Mouse (Mus musculus) cortical plate, adult 2 months (tissue): Measurements from ENCODE around the gene Dclk1. TPM values are rescaled to one million over a fixed set of nuclear protein-coding genes. Genes with fewer than 3 reads are reported as not detected.

Experiments
- H3K27ac ChIP-seq: fragments of 200-500 bp; 2 replicates; pipeline ENCODE4 v1.5.1; 2012; ENCODE audit warnings: low read length, control low read depth, inconsistent platforms; ENCODE audit not compliant: insufficient read depth
- H3K4me1 ChIP-seq: fragments of 200-500 bp; 2 replicates; pipeline ENCODE4 v1.6.1; 2011; ENCODE audit warnings: low read length; ENCODE audit not compliant: control insufficient read depth, insufficient read depth
- H3K4me3 ChIP-seq: fragments of 200-500 bp; 2 replicates; pipeline ENCODE4 v1.5.1; 2011; ENCODE audit warnings: mild to moderate bottlenecking, low read length, control low read depth; ENCODE audit not compliant: insufficient read depth
- CTCF ChIP-seq: fragments of 200-500 bp; IDR thresholded peaks from 2 replicates; pipeline ENCODE4 v1.5.1; 2011; ENCODE audit warnings: mild to moderate bottlenecking, control low read depth, low read length; ENCODE audit not compliant: insufficient read depth; ENCODE audit errors: extremely low read depth
- POLR2A ChIP-seq: fragments of 200-500 bp; IDR thresholded peaks from 2 replicates; pipeline ENCODE4 v1.6.1; 2011; ENCODE audit warnings: mild to moderate bottlenecking, low read length, control low read depth; ENCODE audit not compliant: insufficient read depth; ENCODE audit errors: extremely low read depth
- polyA plus RNA-seq: library from polyadenylated mRNA; depleted of rRNA; stranded (reverse); fragments of >200 nt; gene quantifications from 2 replicates; pipeline ENCODE4 v1.2.3, GENCODE M21; 2012

Gene Dclk1
- polyA plus RNA-seq, 1 experiment: 333 TPM

DNA sequence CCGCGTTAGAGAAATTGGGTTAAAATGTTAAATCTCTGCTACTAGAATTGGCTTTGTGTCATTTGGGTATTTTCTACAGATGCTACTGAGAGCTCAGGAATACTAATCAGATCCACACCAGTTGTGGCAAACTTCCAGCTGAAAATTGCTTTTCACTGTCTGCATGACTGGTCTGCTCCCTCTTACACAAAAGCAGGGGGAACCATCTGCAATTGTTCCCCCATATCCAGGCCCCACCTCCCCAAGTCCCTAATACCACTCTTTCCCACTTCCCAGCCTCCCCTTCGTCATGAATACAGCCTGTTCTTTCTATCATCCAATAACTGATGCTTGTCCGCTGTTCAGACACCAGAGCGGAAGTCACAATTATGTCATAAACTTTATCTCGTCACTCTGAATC is 27.8 kb upstream of the Dclk1 start:
- TF ChIP-seq POLR2A (no peak), CTCF (no peak)
- H3K27ac ChIP-seq: no peak overlapping the region
- no peaks in the 10 kb centered on the region for H3K4me1 ChIP-seq
- no peak overlapping the region for H3K4me3 ChIP-seq

DNA sequence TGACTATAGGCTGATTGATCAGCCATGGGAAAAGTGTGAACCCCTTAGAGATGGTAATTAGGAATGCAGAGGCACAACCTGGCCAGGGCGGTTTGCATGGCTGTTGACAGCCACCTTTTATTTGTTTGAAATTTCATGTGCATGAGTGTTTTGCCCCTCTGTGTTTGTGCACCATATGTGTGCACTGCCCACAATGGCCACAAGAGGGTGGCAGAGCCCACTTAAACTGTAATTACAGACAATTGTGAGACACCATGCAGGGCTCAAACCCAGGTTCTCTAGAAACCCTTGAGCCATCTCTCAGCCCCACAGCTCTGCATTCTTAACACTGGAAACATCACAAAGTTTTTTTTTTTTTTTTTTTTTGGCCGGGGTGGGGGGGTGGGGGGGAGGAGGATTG is 19.7 kb upstream of the Dclk1 start:
- TF ChIP-seq POLR2A: no peak
- 0 out of 2 replicates have a peak, but pooled peaks have one; percentile 19 for TF ChIP-seq CTCF
- no peak overlapping the region for H3K4me3 ChIP-seq
- no peak overlapping the region for H3K27ac ChIP-seq

DNA sequence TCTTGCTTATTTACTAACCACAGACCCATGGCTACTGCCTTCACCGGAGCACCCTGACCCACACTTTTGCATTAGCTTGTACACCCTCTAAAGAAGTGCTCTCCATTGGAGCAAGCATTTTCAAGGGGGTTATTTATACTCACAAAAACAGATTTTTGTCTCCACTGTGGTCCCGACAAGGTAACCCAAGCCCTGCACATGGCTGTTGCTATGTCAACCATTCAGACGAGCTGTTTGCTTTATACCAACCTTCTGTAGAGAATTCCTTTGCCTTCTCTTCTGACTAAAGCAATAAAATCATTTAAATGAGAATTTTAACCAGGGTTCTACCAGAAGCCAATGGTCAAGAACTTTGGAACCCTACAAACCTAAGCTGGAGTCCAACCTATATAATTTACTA is 18.3 kb upstream of the Dclk1 start:
- Histone ChIP-seq H3K4me1 (no peaks in the 10 kb centered on the region), H3K4me3 (no peak overlapping the region), H3K27ac (no peak overlapping the region)
- TF ChIP-seq CTCF (no peak), POLR2A (no peak)

More for the DNA sequence above, 19.7 kb upstream of the Dclk1 start:
- no peaks in the 10 kb centered on the region for H3K4me1 ChIP-seq

DNA sequence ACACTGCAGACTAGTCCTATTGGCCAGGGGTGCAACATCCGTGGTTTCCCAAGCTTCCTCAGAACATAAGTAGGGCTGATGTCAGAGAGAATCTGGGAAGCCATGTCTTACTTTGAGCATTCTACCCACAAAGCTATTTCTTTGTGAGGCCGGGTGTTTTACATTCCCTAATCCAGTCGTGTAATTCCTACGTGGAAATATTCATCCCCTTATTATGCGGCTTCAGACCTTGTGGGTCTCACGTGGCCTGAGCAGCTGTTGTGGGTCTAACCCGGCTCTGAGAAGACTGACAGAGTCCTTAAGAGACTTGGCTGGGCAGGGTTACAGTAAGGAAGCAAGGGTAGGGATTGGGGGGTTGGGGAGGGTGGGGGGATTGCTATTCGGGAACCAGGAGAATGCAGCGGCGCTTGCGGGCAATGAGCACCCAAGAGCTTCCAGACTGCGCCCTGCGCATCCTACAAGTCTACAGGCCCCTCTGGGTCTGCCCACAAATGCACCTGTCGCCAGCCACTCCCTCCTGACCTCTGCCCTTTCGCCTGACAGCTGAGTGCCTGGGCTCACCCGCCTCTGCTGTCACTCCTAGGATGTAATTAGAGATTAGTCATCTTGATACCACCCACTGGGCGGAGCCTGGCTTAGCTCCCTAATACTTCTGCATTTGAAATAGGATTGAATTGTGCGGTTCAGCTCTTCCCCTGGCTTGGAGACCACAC is 15.5 kb upstream of the Dclk1 start:
- no peaks in the 10 kb centered on the region for H3K4me1 ChIP-seq
- no peak overlapping the region for H3K4me3 ChIP-seq
- H3K27ac ChIP-seq: no peak overlapping the region

DNA sequence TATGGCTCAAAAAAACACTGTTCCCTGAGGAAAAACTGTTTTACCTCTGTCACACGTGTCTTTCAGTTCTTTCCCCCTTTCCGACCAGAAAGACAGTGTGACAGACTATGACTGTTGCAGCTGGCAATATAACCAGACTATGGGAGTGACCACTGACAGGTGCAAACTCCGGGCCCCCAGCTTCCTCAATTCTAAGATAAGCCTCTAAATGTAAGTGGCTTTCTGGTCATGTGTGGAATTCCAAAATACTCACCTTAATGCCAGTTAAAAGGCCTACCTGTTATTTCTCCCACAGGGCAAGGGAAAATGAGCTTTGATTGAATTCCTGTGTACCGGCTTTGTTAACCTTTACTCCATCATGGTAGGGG is 15.0 kb upstream of the Dclk1 start:
- TF ChIP-seq POLR2A (no peak), CTCF (no peak)
- H3K4me3 ChIP-seq: no peak overlapping the region
- no peak overlapping the region for H3K27ac ChIP-seq
- no peaks in the 10 kb centered on the region for H3K4me1 ChIP-seq

More for the DNA sequence above, 15.5 kb upstream of the Dclk1 start:
- TF ChIP-seq CTCF: no peak
- TF ChIP-seq POLR2A: no peak

DNA sequence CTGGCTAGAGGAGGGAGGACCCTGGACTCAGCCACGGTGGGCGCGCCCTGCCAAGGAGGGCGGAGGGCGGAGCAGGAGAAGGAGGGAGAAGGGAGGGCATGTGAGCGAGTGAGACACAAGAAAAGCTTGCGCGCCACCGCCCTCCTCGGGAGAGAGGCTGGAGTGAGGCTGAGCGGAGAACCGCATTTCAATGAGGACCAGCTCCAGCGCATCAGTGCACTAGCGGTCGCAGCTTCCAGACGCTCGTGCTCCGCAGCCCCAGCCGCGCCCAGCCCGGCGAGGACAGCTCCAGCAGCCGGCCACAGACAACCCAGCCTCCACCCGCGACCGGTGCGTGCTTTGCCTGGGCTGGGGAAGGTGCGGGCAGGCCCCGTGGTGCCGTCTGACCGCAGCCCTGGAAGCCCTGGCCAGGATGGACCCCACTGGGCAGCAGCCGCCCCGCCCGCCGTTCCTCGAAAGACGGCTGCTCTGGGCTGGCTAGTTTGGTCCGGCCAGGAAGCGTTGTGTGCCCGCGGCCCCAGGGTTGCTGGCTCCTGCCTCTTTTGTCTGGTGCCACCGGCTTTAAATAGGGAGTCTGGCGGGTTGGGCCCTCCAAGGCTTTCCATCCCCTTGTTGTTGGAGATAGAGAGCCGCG is 375 bp downstream of the Dclk1 start:
- peak overlapping the region; percentile 82 for H3K4me3 ChIP-seq
- H3K4me1 ChIP-seq: peaks cover 2% of the 10 kb centered on the region; the same call in 1 of the 2 replicates
- TF ChIP-seq POLR2A: peak; percentile 100
- TF ChIP-seq CTCF: no peak
- H3K27ac ChIP-seq: peak overlapping the region; percentile 76

DNA sequence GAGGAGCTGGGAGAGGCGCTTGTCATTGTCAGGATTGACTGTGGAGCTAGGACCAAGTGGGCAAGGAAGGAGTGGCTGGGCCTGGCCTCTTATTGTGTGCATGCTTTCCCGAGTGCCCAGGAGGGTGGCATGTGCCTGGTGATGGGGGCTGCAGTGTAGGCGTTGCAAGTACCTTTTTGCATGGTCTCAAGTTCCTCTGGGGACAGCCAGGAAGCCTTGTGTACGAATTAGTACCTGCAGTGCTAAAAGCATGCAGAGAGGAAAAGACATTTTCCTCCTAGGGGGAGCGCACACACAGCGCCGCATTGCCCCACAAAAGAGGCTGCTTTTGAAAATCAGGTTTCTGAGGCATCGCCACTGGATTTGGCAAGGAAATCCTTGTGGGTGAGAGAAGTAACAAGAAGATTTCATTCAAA is 900 bp downstream of the Dclk1 start:
- TF ChIP-seq CTCF: no peak
- TF ChIP-seq POLR2A: no peak
- Histone ChIP-seq H3K4me3 (peak overlapping the region; percentile 82), H3K27ac (peak overlapping the region; percentile 76), H3K4me1 (peaks cover 2% of the 10 kb centered on the region; the same call in 1 of the 2 replicates)

DNA sequence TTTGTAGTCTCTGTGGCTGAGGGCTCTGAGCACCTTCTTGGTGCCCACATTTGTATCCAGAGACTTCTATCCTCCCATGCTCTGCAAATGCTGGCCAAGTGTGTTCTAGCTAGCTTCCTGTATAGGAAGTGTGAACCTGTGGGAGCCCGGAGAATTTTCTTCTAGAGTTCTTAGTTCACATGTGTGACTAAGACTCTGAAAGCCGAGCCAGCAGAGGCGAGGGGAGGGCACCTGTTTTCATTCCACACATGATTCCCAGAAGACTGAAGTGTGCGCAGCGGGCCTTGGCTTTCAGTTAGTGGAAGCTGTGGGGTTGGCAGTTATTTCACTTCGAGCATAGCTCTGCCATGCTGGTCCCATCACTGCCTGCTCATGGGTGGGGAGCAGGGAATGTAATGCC is 1.9 kb downstream of the Dclk1 start:
- Histone ChIP-seq H3K4me3 (peak overlapping the region; percentile 82), H3K4me1 (peaks cover 8% of the 10 kb centered on the region), H3K27ac (peak overlapping the region; percentile 37; the same call in 1 of the 2 replicates)
- TF ChIP-seq POLR2A (no peak), CTCF (no peak)

DNA sequence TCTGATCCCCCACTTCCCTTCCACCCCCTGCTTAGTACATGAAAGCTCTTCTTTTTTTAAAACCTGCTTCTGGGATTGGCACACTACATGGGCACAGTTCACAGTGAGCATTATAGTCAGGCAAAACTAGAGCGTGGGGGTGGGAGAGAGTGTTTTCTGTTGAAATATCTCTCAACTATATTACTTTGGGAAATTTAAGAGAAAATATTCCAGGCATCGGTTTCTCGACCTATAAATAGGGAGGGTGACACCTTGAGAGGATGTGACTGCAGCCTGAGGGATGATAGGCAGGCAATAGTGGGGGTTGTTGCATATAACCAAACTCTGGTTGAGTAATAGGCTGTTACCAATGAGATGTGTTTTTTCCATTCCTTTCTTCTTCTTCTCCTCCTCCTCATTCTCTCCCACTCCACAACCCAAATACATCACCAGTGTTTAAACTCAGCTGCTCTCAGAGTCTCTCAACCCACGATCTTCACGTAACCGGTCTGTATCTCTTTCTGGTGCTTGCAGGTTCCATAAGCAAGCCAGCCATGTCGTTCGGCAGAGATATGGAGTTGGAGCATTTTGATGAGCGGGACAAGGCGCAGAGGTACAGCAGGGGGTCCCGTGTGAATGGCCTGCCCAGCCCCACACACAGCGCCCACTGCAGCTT is 4.6 kb downstream of the Dclk1 start:
- 0 out of 2 replicates have a peak, but pooled peaks have one; percentile 32 for TF ChIP-seq POLR2A
- TF ChIP-seq CTCF: no peak
- peak overlapping the region; percentile 80; the same call in 1 of the 2 replicates for H3K27ac ChIP-seq
- peak overlapping the region; percentile 50 for H3K4me3 ChIP-seq
- peaks cover 13% of the 10 kb centered on the region for H3K4me1 ChIP-seq
